Mouse (Mus musculus): ENCODE results near the gene I830077J02Rik.
A peak's percentile ranks its signal among the peaks of the same experiment; 100 is the strongest.
"Not testable (repeated sequence)": the region's sequence is repeated elsewhere in the genome, so short reads cannot be mapped to it uniquely, and the experiment has no call there.

I830077J02Rik gene

GRCm38 (mm10) chr3:105932240-105933071 is at the start of gene I830077J02Rik:
Gene I830077J02Rik, minus strand, starts transcription at chr3:105932664.
- DNase-seq, result no peak

GRCm38 (mm10) chr3:105974174-105974573 is 41.7 kb upstream of the I830077J02Rik start:
- DNase-seq, result peak in 1 of 2 experiments; percentile 19

- DNase-seq, result no peak
Measured at GRCm38 (mm10) chr3:105973411-105973810, 40.9 kb upstream of the I830077J02Rik start, which contains the start of gene Ovgp1. Gene Ovgp1, plus strand, starts transcription at chr3:105973711.

GRCm38 (mm10) chr3:105971831-105972446 is 39.5 kb upstream of the I830077J02Rik start:
- DNase-seq, result no peak

- no peak for DNase-seq
Measured at GRCm38 (mm10) chr3:105960700-105961099, 28.2 kb upstream of the I830077J02Rik start.

- DNase-seq, result no peak
Measured at GRCm38 (mm10) chr3:105959999-105960398, 27.5 kb upstream of the I830077J02Rik start, which contains the start of gene Atp5f1. Gene Atp5f1, minus strand, starts transcription at chr3:105960099.

- DNase-seq, result no peak
Measured at GRCm38 (mm10) chr3:105959585-105959984, 27.1 kb upstream of the I830077J02Rik start.

- DNase-seq, result peak; percentile 95 to 97
Measured at GRCm38 (mm10) chr3:105958974-105959580, 26.6 kb upstream of the I830077J02Rik start, which contains the start of gene Wdr77. Gene Wdr77, plus strand, starts transcription at chr3:105959369.

- DNase-seq, result no peak
Measured at GRCm38 (mm10) chr3:105958204-105958603, 25.7 kb upstream of the I830077J02Rik start.

GRCm38 (mm10) chr3:105957235-105957634 is 24.8 kb upstream of the I830077J02Rik start:
- no peak for DNase-seq

GRCm38 (mm10) chr3:105951348-105951747 is 18.9 kb upstream of the I830077J02Rik start:
- DNase-seq, result no peak

GRCm38 (mm10) chr3:105936111-105936510 is 3.6 kb upstream of the I830077J02Rik start:
- no peak for DNase-seq

- peak; percentile 64 to 69 for DNase-seq
Measured at GRCm38 (mm10) chr3:105935033-105935432, 2.6 kb upstream of the I830077J02Rik start.

- no peak for DNase-seq
Measured at GRCm38 (mm10) chr3:105933926-105934325, 1.5 kb upstream of the I830077J02Rik start.

- DNase-seq, result no peak
Measured at GRCm38 (mm10) chr3:105931095-105931494, 1.4 kb downstream of the I830077J02Rik start.

GRCm38 (mm10) chr3:105929821-105930220 is 2.6 kb downstream of the I830077J02Rik start:
- DNase-seq, result no peak

GRCm38 (mm10) chr3:105928781-105929180 is 3.7 kb downstream of the I830077J02Rik start:
- DNase-seq, result no peak

GRCm38 (mm10) chr3:105928195-105928569 is 4.3 kb downstream of the I830077J02Rik start:
- no peak for DNase-seq

- DNase-seq, result no peak
Measured at GRCm38 (mm10) chr3:105927561-105928194, 4.8 kb downstream of the I830077J02Rik start.

- DNase-seq, result no peak
Measured at GRCm38 (mm10) chr3:105924616-105925015, 7.8 kb downstream of the I830077J02Rik start.

GRCm38 (mm10) chr3:105921959-105922358 is 10.5 kb downstream of the I830077J02Rik start:
- DNase-seq, result no peak

- not testable (repeated sequence) for DNase-seq
Measured at GRCm38 (mm10) chr3:105920743-105921142, 11.7 kb downstream of the I830077J02Rik start.

GRCm38 (mm10) chr3:105918355-105918745 is 14.1 kb downstream of the I830077J02Rik start:
- no peak for DNase-seq
